Mouse (Mus musculus) liver, embryonic 14.5 days (tissue): Measurements from ENCODE around the gene Cacna1f.

Experiments
- CTCF ChIP-seq: IDR thresholded peaks from 2 replicates; pipeline ENCODE4 v1.5.1; 2016; ENCODE audit warnings: antibody characterized with exemption, low read depth, control low read depth
- EP300 ChIP-seq: IDR thresholded peaks from 2 replicates; pipeline ENCODE4 v1.6.1; 2016; ENCODE audit warnings: antibody characterized with exemption, low read depth

DNA sequence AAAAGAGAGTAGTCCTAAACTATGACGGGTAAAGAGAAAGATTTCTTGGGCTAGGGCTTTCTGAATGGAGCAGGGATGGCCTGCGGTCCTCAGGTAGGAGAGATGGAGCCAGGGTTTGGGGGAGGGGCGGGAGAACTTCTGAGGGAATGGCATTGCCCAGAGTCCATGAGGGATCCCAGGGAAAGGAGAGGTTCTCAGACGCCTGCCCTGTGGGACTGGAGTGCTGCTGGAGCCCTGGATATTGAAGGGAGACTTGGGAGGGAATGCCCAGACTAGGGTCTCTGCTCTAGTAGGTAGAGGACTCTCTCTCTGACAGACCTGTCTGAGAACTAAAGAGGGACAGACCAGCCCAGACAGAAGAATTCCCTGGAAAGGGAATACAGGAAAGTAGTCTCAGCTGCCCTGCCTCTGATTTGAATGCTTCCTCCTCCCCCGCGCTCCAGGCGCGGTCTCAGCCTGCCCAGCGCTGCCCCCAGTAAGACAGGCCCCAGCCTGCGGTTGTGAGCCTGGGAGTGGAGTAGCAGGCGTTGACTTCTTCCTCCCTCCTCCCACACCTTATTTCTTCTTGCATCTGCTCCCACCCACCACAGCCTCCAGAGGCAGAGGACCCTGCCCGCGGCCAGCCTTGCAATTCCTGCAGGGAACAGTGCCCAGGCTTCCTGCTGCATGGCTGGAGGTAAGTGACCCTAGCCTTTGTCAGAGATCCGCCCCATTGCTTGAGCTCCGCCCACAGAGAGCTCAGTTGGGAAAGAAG is 51.3 kb downstream of the Cacna1f start:
- TF ChIP-seq CTCF = no peak
- no peak for TF ChIP-seq EP300
